Comparison of ENCODE assay signal across 10 mouse cellular contexts in genomic region chr9:64546344-64546991, GRCm38 (mm10).
DNase-seq lines count a peak whose midpoint lies in the region; ATAC-seq lines count a peak whose summit lies in the region.
"Had no signal": no experiment of that assay in that cellular context is flagged by ENCODE, and none has a peak within 500 bp of the region (broad histone marks: within the 10 kb centered on the region; RNA-seq: fewer than 3 reads in every experiment).

No protein-coding gene starts in this region.

- no peaks in the 10 kb centered on the region for H3K9me3 ChIP-seq in intestine, embryonic 16.5 days (ENCODE audit: control insufficient read depth, low read length)
- no peaks in the 10 kb centered on the region for H3K9me3 ChIP-seq in intestine, embryonic 15.5 days
- H3K9me3 ChIP-seq in neural tube, embryonic 13.5 days = no peaks in the 10 kb centered on the region
- H3K9me3 ChIP-seq in neural tube, embryonic 15.5 days (replicated peaks) = no peaks in the 10 kb centered on the region
- H3K9me3 ChIP-seq: hindbrain, embryonic 15.5 days; neural tube, embryonic 12.5 days had no signal

- no peaks in the 10 kb centered on the region for H3K36me3 ChIP-seq in intestine, embryonic 16.5 days (ENCODE audit: control insufficient read depth, insufficient read depth, low read length)
- no peaks in the 10 kb centered on the region for H3K36me3 ChIP-seq in intestine, embryonic 15.5 days
- no peaks in the 10 kb centered on the region for H3K36me3 ChIP-seq in neural tube, embryonic 13.5 days
- no peaks in the 10 kb centered on the region for H3K36me3 ChIP-seq in neural tube, embryonic 15.5 days
- H3K36me3 ChIP-seq: hindbrain, embryonic 15.5 days; neural tube, embryonic 12.5 days had no signal

- peak; percentile 33 for DNase-seq in kidney, postnatal 10 days
- DNase-seq in cerebellum, postnatal 14 days = no peak
- no peak for DNase-seq in frontal cortex, adult 2 months (ENCODE audit: extremely low spot score in 1 of 2, low spot score in 1 of 2)
- DNase-seq: right cerebral cortex, adult 18-20 months had no signal

- no peak overlapping the region for H3K4me2 ChIP-seq in intestine, embryonic 16.5 days (ENCODE audit: low read depth, low read length)
- no peak overlapping the region for H3K4me2 ChIP-seq in intestine, embryonic 15.5 days (replicated peaks)
- H3K4me2 ChIP-seq in neural tube, embryonic 13.5 days = no peak overlapping the region
- H3K4me2 ChIP-seq in neural tube, embryonic 15.5 days = no peak overlapping the region
- H3K4me2 ChIP-seq: hindbrain, embryonic 15.5 days; neural tube, embryonic 12.5 days had no signal

- no peak for ATAC-seq in intestine, embryonic 16.5 days
- no peak for ATAC-seq in intestine, embryonic 15.5 days
- ATAC-seq in neural tube, embryonic 13.5 days (ENCODE audit: low read depth) = no peak
- no peak for ATAC-seq in neural tube, embryonic 15.5 days (ENCODE audit: low FRiP score)

- H3K9ac ChIP-seq in intestine, embryonic 16.5 days (ENCODE audit: low read depth, low read length) = no peak overlapping the region
- H3K9ac ChIP-seq in intestine, embryonic 15.5 days = no peak overlapping the region
- no peak overlapping the region for H3K9ac ChIP-seq in neural tube, embryonic 13.5 days
- H3K9ac ChIP-seq in neural tube, embryonic 15.5 days (replicated peaks) = no peak overlapping the region
- H3K9ac ChIP-seq: hindbrain, embryonic 15.5 days; neural tube, embryonic 12.5 days had no signal

- 69% methylated on average over 7 of the region's 7 CpGs for WGBS in intestine, embryonic 16.5 days
- WGBS in intestine, embryonic 15.5 days = 68% methylated on average over 7 of the region's 7 CpGs
- 53% methylated on average over 7 of the region's 7 CpGs for WGBS in neural tube, embryonic 13.5 days
- 54% methylated on average over 7 of the region's 7 CpGs for WGBS in neural tube, embryonic 15.5 days

- H3K4me1 ChIP-seq in intestine, embryonic 16.5 days (ENCODE audit: control insufficient read depth, insufficient read depth, low read length) = no peaks in the 10 kb centered on the region
- no peaks in the 10 kb centered on the region for H3K4me1 ChIP-seq in intestine, embryonic 15.5 days (replicated peaks)
- peaks cover 49% of the 10 kb centered on the region for H3K4me1 ChIP-seq in neural tube, embryonic 13.5 days (replicated peaks)
- peaks cover 18% of the 10 kb centered on the region for H3K4me1 ChIP-seq in neural tube, embryonic 15.5 days

- H3K4me3 ChIP-seq in intestine, embryonic 16.5 days (ENCODE audit: low read length) = no peak overlapping the region
- no peak overlapping the region for H3K4me3 ChIP-seq in intestine, embryonic 15.5 days (replicated peaks)
- H3K4me3 ChIP-seq in neural tube, embryonic 13.5 days = no peak overlapping the region
- H3K4me3 ChIP-seq in neural tube, embryonic 15.5 days (replicated peaks) = no peak overlapping the region
- H3K4me3 ChIP-seq: hindbrain, embryonic 15.5 days; neural tube, embryonic 12.5 days had no signal

- no peaks in the 10 kb centered on the region for H3K27me3 ChIP-seq in intestine, embryonic 16.5 days (replicated peaks; ENCODE audit: control insufficient read depth, insufficient read depth, low read length)
- H3K27me3 ChIP-seq in intestine, embryonic 15.5 days (replicated peaks) = no peaks in the 10 kb centered on the region
- 0 out of 2 replicates have a peak, but pooled peaks cover 3% of the 10 kb centered on the region for H3K27me3 ChIP-seq in neural tube, embryonic 13.5 days
- 0 out of 2 replicates have a peak, but pooled peaks cover 3% of the 10 kb centered on the region for H3K27me3 ChIP-seq in neural tube, embryonic 15.5 days (replicated peaks)
- H3K27me3 ChIP-seq: hindbrain, embryonic 15.5 days; neural tube, embryonic 12.5 days had no signal

- H3K27ac ChIP-seq in intestine, embryonic 16.5 days (ENCODE audit: low read length) = peak overlapping the region; percentile 30; the same call in 1 of the 2 replicates
- H3K27ac ChIP-seq in intestine, embryonic 15.5 days = no peak overlapping the region
- H3K27ac ChIP-seq in neural tube, embryonic 13.5 days (replicated peaks) = peak overlapping the region; percentile 4; the same call in 1 of the 2 replicates
- no peak overlapping the region for H3K27ac ChIP-seq in neural tube, embryonic 15.5 days (replicated peaks)
- H3K27ac ChIP-seq: hindbrain, embryonic 15.5 days; neural tube, embryonic 12.5 days had no signal

Comparison
In these comparisons a context has a peak if more than half of its experiments do, and no peak if none do; other contexts are left out.
1. H3K27ac ChIP-seq: peak in intestine, embryonic 16.5 days (single experiment) and neural tube, embryonic 13.5 days (single experiment); none in intestine, embryonic 15.5 days (single experiment) and neural tube, embryonic 15.5 days (single experiment).